Comparison of ENCODE assay signal across 7 mouse cellular contexts in genomic region chr2:130563212-130564055, GRCm38 (mm10). TPM values are rescaled to one million over a fixed set of nuclear protein-coding genes. Genes with fewer than 3 reads are reported as not detected.
DNase-seq lines count a peak whose midpoint lies in the region; ATAC-seq and TF ChIP-seq lines count a peak whose summit lies in the region.

TSS of gene Mrps26 (plus strand) at chr2:130563742.

- peak; percentile 64 for TF ChIP-seq CTCF in intestine, postnatal 0 days (IDR thresholded peaks at IDR 0.05; ENCODE audit: low read depth)
- TF ChIP-seq CTCF in small intestine, adult 2 months (IDR thresholded peaks at IDR 0.05; ENCODE audit: extremely low read depth, insufficient read length, insufficient replicate concordance, low read depth, low read length), result no peak; the same call in 1 of the 2 replicates

- H3K9ac ChIP-seq in intestine, postnatal 0 days (ENCODE audit: low read depth, low read length), result peak within 1 kb of the TSS; percentile 75
- peak within 1 kb of the TSS; percentile 92 for H3K9ac ChIP-seq in midbrain, embryonic 12.5 days (replicated peaks)

- TF ChIP-seq POLR2A in small intestine, adult 2 months (IDR thresholded peaks at IDR 0.05; ENCODE audit: low read depth, low read length), result peak; percentile 83

- H3K36me3 ChIP-seq in embryonic facial prominence, embryonic 10.5 days (replicated peaks), result peaks cover 25% of the 10 kb centered on the region
- peaks cover 9% of the 10 kb centered on the region for H3K36me3 ChIP-seq in intestine, postnatal 0 days (ENCODE audit: control insufficient read depth, insufficient read depth)
- peaks cover 22% of the 10 kb centered on the region for H3K36me3 ChIP-seq in midbrain, embryonic 12.5 days
- H3K36me3 ChIP-seq in small intestine, adult 2 months (ENCODE audit: control insufficient read depth, insufficient read depth, low read length), result no peaks in the 10 kb centered on the region; the same call in 1 of the 2 replicates

- peak; percentile 97 for ATAC-seq in intestine, postnatal 0 days
- ATAC-seq in midbrain, embryonic 12.5 days (ENCODE audit: low FRiP score, low read depth), result peak; percentile 99

- WGBS in embryonic facial prominence, embryonic 10.5 days, result under 1% methylated on average over 61 of the region's 61 CpGs
- under 1% methylated on average over 61 of the region's 61 CpGs for WGBS in intestine, postnatal 0 days
- under 1% methylated on average over 61 of the region's 61 CpGs for WGBS in midbrain, embryonic 12.5 days
- WGBS in small intestine, adult 2 months, result under 1% methylated on average over 61 of the region's 61 CpGs

- H3K27ac ChIP-seq in embryonic facial prominence, embryonic 10.5 days (replicated peaks), result peak within 1 kb of the TSS; percentile 84
- peak within 1 kb of the TSS; percentile 77 for H3K27ac ChIP-seq in intestine, postnatal 0 days (ENCODE audit: low read depth, low read length)
- H3K27ac ChIP-seq in midbrain, embryonic 12.5 days (replicated peaks), result peak within 1 kb of the TSS; percentile 54
- H3K27ac ChIP-seq in small intestine, adult 2 months (ENCODE audit: insufficient read depth, low read depth, low read length), result peak within 1 kb of the TSS; percentile 33

- intact Hi-C loops in left cerebral cortex, postnatal 4 days (cut with DNase I), result no loop called here

- peak within 1 kb of the TSS; percentile 92 for H3K4me2 ChIP-seq in intestine, postnatal 0 days (replicated peaks; ENCODE audit: low read depth)
- H3K4me2 ChIP-seq in midbrain, embryonic 12.5 days (replicated peaks), result peak within 1 kb of the TSS; percentile 75

- no peaks in the 10 kb centered on the region for H3K27me3 ChIP-seq in embryonic facial prominence, embryonic 10.5 days (replicated peaks; ENCODE audit: low read depth, poor library complexity, severe bottlenecking)
- H3K27me3 ChIP-seq in intestine, postnatal 0 days (replicated peaks; ENCODE audit: control insufficient read depth, insufficient read depth, low read length), result no peaks in the 10 kb centered on the region
- H3K27me3 ChIP-seq in midbrain, embryonic 12.5 days, result no peaks in the 10 kb centered on the region
- H3K27me3 ChIP-seq in small intestine, adult 2 months (ENCODE audit: control insufficient read depth, insufficient read depth, low read length), result no peaks in the 10 kb centered on the region

- H3K4me3 ChIP-seq in embryonic facial prominence, embryonic 10.5 days, result peak within 1 kb of the TSS; percentile 73
- H3K4me3 ChIP-seq in intestine, postnatal 0 days (ENCODE audit: low read depth, low read length), result peak within 1 kb of the TSS; percentile 82
- peak within 1 kb of the TSS; percentile 79 for H3K4me3 ChIP-seq in midbrain, embryonic 12.5 days
- H3K4me3 ChIP-seq in small intestine, adult 2 months (ENCODE audit: low read depth, low read length), result peak within 1 kb of the TSS; percentile 85

- H3K9me3 ChIP-seq in embryonic facial prominence, embryonic 10.5 days, result no peaks in the 10 kb centered on the region
- H3K9me3 ChIP-seq in intestine, postnatal 0 days (ENCODE audit: control insufficient read depth), result no peaks in the 10 kb centered on the region
- H3K9me3 ChIP-seq in midbrain, embryonic 12.5 days, result no peaks in the 10 kb centered on the region

- H3K4me1 ChIP-seq in embryonic facial prominence, embryonic 10.5 days, result peaks cover 24% of the 10 kb centered on the region
- 0 out of 2 replicates have a peak, but pooled peaks cover 5% of the 10 kb centered on the region for H3K4me1 ChIP-seq in intestine, postnatal 0 days (replicated peaks; ENCODE audit: control insufficient read depth, insufficient read depth, low read length)
- peaks cover 17% of the 10 kb centered on the region for H3K4me1 ChIP-seq in midbrain, embryonic 12.5 days
- peaks cover 13% of the 10 kb centered on the region; the same call in 1 of the 2 replicates for H3K4me1 ChIP-seq in small intestine, adult 2 months (ENCODE audit: control insufficient read depth, insufficient read depth, insufficient read length, low read length)

- DNase-seq in adrenal gland, postnatal 10 days, result peak; percentile 95
- DNase-seq in embryonic facial prominence, embryonic 10.5 days (ENCODE audit: low spot score), result peak; percentile 95
- DNase-seq in gonadal fat pad, adult 2 months (ENCODE audit: low read depth), result peak; percentile 57
- DNase-seq in left cerebral cortex, postnatal 4 days, result peak; percentile 94

RNA-seq across cellular contexts. Expression of gene Mrps26, which starts in this region (rescaled TPM):
- 10 to 100 TPM; 69.8 to 74.0 TPM for total RNA-seq in adrenal gland, postnatal 10 days (2021)
- 83.7 and 86.4 TPM in 2 replicates for polyA plus RNA-seq in embryonic facial prominence, embryonic 10.5 days (2016; fragmentation: Nextera tagmentation; extraction: Ambion mirVana)
- 47.4 and 53.2 TPM in 2 replicates for polyA plus RNA-seq in gonadal fat pad, adult 2 months (2012; rRNA removed)
- polyA plus RNA-seq in intestine, postnatal 0 days (2015; fragmentation: Nextera tagmentation; extraction: Ambion mirVana), result 68.0 and 70.6 TPM in 2 replicates
- 10 to 100 TPM; 56.6 to 60.0 TPM for total RNA-seq in left cerebral cortex, postnatal 4 days (2021)
- polyA plus RNA-seq in midbrain, embryonic 12.5 days (2016; fragmentation: Nextera tagmentation; extraction: Ambion mirVana), result 66.2 and 74.0 TPM in 2 replicates
- 38.0 and 82.5 TPM in 2 replicates for polyA plus RNA-seq in small intestine, adult 2 months (2012; rRNA removed)

Comparison
In these comparisons a context has a peak if more than half of its experiments do, and no peak if none do; other contexts are left out.
1. Peak in every context shown above with its lines: DNase-seq, ATAC-seq, H3K4me3 ChIP-seq and H3K27ac ChIP-seq.
2. H3K27ac ChIP-seq: peak in every context shown above with its lines; median percentile 84 in embryonic facial prominence, embryonic 10.5 days; 77 in intestine, postnatal 0 days; 54 in midbrain, embryonic 12.5 days; 33 in small intestine, adult 2 months.